Mouse (Mus musculus) cerebellum, postnatal 25 days (tissue): ENCODE results near the gene Stac3.

Experiments used
- DNase-seq, 2 experiments: peaks; one replicate each; pipeline ENCODE4 v3.0.0; 2021; ENCODE audit warnings: mixed read lengths in 2 of 2

Stac3 gene

GRCm38 (mm10) chr10:127526048-127526447, 24.6 kb downstream of the Stac3 start:
- DNase-seq: peak in 1 of 2 experiments; percentile 50

GRCm38 (mm10) chr10:127526681-127527080, 25.2 kb downstream of the Stac3 start:
- peak; percentile 77 to 87 for DNase-seq

DNA sequence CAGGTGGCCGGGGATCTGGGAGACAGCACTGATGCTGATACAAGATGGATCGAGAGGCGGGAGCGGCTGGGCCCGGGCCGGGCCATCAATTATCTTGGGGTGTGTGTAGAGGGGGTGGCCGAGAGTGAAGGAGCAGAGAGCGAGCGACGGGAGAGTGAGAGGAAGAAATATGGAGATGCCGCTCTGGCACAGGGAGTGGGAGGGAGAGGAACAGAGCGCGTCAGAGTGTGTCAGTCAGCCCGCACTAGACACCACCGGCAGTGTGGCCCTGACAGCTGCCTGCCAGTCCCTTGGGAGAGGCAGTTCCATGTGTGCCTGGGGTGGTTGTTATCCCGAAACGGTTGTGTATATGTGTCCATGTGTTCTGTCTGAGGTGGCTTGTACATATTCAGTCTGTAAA, 26.0 kb downstream of the Stac3 start:
- no peak for DNase-seq

GRCm38 (mm10) chr10:127530945-127531344, 29.5 kb downstream of the Stac3 start:
- no peak for DNase-seq

DNA sequence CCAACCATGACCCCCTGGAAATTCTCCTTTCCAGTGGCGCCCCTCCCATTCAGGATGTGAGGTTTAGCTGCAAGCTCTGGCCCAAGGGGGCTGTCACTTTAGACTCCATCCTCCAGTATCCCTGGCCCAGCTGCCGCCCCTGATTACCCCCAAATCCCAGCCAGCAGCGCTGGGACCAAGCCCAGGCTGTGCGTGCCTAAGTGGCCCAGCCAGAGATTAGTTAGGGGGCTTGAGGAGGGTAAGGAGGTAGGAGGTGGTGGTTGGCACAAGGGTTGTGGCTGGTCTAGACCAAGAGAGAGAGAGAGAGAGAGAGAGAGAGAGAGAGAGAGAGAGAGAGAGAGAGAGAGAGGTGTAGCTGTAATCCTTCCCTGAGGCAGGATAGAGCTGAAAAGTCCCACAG, 30.1 kb downstream of the Stac3 start:
- DNase-seq: no peak

DNA sequence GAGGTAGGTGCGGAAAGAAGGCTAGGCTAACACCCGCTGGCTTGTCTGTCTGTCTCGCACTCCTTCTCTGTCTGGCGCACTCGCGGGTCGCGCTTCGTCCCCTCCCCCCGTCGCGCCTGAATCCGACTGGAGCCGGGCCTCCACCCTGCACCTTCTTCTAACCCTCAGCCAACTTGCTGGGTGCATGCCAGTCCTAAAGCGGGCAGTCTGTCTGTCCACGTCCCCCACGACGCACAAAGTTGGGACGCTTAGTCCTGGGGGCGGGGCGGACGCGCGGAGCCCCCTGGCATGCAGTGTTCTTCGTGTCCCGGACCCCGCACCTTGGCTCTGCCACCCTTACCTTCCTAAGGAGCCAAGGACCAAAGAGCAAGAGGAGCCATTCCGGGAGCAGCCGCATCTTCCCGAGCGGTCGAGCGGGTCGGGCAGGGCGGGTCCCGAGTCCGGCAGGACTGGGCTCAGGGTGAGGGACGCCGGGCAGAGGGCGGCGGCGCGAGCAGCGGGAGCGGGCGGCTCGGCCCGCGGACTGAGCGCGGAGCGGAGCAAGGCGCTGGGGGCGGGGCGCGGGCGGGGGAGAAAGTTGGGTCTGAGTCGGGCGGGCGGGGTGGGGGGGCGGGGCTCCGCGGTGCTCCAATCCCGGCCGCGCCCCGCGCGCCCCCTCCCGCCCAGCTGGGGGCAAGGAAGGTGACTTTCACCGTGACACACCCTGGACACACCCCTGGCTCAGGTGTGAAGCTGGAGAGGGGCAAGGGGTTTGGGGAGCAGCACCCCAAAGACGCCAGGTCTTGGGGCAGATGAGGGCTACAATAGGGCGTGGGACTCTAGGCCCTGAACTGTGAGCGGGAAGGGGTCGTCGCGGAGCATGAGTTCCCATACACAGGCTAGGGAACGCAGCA, 32.8 kb downstream of the Stac3 start, which contains the start of gene Nxph4:
Nxph4 (minus strand) TSS at position 524 of the 893 bp plus-strand sequence.
- DNase-seq: peak; percentile 49 to 74

GRCm38 (mm10) chr10:127534929-127535384, 33.5 kb downstream of the Stac3 start:
- DNase-seq: peak in 1 of 2 experiments; percentile 52

DNA sequence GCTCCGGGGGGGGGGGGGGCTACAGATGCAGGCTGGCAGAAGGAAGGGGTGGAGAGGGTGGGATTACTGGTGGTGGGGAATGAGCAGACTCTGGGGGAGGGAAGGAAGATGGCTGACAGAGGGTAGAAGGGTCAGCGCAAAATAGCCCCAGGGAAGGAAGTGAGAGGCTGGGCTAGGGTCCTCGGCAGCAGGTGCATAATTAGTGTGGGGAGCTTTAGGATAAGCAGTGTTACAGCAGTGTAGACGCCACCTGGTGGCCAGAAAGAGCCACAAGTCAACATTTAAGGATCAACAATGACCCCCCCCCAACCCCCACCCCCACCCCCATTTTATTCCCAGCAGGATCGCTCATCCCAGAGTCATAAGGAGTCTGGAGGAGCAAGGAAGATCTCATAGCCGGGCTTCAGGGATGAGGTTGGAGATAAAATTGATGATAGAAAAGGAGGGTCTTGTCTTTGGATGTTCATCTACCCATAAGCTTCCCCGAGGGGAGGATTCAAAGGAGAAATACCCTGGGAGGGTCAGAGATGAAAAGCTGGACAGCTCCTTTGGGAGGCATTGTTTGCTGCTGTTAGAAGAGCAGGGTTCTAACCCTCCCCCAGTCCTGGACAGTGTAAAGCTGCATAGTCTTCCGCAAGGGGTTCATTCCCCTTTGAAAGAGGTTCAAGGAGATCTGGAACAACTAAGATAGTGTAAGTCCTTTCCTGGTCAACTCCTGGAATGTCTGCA, 35.3 kb downstream of the Stac3 start:
- DNase-seq: peak; percentile 61 to 78

GRCm38 (mm10) chr10:127537854-127538583, 36.5 kb downstream of the Stac3 start:
- DNase-seq: peak; percentile 88 to 92

DNA sequence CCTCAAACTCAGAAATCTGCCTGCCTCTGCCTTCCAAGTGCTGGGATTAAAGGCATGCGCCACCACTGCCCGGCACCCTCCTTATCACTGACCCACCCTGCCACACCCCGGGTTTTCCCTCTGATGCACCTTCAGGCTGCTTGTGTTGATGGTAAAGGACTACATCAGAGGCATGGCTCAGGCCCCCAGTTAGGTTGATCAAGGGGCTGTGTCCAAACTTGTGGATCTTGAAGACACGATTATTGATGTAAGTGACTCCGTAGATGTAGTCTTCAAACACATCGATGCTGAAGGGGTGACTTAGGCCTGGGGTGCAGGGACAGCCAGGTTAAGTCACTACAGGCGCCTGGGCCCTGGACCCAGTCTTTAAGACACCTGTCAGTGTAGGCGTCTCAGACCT, 40.0 kb downstream of the Stac3 start:
- DNase-seq: no peak

DNA sequence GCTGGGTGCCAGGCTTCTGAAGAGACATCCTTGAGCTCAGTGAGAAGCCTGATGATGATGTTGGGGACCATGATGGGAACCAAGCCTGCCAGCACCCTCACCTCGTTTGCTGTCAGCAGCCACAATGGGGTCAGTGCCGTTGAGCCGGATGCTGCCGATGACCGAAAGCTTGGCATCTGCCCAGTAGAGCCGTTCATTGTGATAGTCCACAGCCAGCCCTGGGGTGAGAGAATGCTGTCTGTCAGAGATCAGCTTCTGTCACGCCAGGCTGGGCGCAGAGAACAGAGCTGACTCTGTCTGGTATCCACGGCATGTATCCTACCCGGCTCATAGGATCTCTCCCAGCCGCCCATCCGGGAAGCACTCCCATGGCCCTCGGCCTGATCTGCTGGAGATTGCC, 40.6 kb downstream of the Stac3 start:
- DNase-seq: peak; percentile 65 to 77

DNA sequence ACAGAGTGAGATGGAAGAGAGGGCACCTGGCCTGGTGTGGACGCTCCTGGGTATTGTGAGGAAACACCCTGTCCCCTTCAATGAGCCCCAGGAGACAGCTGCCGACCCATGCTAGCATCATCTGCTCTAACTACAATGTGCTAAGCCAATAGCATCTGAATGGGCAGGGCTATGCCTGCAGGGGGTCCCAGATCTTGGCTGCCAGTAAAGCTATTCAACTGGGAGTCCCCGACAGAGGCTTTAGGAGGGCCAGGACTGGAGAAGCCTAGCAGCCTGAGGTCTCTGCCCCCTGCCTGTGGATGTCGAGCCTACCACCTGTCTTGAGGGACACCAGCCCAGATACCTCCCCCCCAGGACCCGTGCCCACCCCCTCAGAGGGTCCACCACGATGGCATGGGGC, 41.2 kb downstream of the Stac3 start:
- peak; percentile 59 to 72 for DNase-seq

- no peak for DNase-seq
Measured at GRCm38 (mm10) chr10:127543916-127544315, 42.4 kb downstream of the Stac3 start.

GRCm38 (mm10) chr10:127544375-127544774, 42.9 kb downstream of the Stac3 start:
- DNase-seq: no peak

GRCm38 (mm10) chr10:127546505-127546904, 45.0 kb downstream of the Stac3 start:
- DNase-seq: no peak

GRCm38 (mm10) chr10:127548236-127548635, 46.8 kb downstream of the Stac3 start:
- DNase-seq: peak in 1 of 2 experiments; percentile 55

DNA sequence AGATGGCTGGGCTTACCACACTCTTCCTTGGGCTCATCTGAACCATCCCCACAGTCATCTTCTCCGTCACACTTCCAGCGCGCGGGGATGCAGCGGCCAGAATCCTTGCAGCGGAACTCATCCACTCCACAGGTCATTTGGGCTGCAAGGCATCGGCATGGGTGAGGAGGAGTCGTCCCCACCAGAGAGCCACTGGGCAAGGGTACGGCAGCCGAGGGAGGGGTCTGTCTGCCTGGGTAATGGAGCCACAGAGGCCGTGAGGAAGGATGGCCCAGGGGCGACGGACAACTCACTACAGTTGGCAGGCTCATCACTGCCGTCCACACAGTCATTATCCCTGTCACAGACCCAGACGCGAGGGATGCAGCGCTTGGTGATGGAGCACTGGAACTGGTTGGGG, 48.4 kb downstream of the Stac3 start:
- DNase-seq: no peak

GRCm38 (mm10) chr10:127555703-127556102, 54.2 kb downstream of the Stac3 start:
- peak; percentile 51 to 65 for DNase-seq

- DNase-seq: peak in 1 of 2 experiments; percentile 52
Measured at GRCm38 (mm10) chr10:127557397-127557796, 55.9 kb downstream of the Stac3 start.
